Mouse (Mus musculus): ENCODE data around the gene Tlk1.

Tlk1 gene

DNA sequence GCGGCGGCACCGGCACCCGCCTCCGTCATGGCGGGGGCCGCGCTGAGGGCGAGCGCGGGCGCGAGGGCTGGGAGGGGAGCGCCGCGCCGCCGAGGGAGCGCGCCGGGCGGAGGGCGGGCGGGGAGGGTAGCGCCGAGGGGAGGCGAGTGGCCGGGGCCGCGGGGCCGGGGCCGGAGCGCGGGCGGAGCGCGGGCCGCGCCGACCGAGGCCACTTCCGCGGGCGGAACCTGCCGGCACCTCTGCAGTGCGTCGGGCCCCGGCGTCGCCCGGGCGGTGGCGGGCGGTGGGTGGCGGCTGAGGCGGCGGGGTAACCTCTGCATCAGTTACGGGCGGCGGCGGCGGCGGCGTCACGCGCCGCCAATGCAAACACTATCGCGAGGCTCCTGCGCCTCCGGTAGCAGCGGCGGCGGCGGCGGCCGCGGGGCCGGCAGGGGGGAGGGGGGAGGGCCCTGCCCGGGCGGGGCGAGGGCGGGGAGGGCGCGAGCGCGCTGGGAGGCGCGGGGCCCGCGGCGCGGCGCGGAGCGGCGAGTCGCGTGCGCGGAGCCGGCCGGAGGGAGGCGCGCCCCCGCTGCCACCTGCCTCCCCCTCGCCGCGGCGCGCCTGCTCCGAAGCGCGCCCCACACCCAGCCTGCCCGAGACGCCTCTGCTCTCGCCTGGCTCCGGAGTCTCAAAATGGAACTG lies at the start of gene Tlk1:
Tlk1 (minus strand) TSS at position 358 of the 681 bp plus-strand sequence.
- in situ Hi-C loops (cut with MboI; ENCODE audit: low pct_unique_long_range_greater_than_20kb in 1 of 2, low sequenced_read_pairs in 2 of 2, unreplicated experiment in 1 of 2) = no loop called here

GRCm38 (mm10) chr2:70875129-70875528 lies 49.6 kb upstream of the Tlk1 start:
- in situ Hi-C loops (cut with MboI; ENCODE audit: low pct_unique_long_range_greater_than_20kb in 1 of 2, low sequenced_read_pairs in 2 of 2, unreplicated experiment in 1 of 2) = no loop called here

DNA sequence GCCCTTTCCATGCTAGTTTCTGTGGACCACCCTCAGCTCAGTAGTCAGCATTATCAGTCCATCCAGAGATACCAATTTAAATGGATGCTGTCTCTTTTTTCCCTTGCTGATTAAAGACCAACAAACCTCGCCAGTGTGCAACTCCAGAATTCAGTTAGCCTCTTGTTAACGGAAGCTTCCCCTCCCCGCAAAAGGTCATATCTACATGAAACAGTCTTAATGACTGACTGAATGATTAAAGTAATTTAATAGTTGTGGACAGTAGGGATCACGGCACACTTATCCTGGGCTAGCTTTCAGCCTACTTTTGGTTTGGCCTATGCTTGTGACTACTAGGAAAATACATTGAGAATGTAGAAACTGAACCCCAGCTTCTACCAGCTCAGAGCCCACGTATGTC lies 47.6 kb upstream of the Tlk1 start:
- in situ Hi-C loops (cut with MboI; ENCODE audit: low pct_unique_long_range_greater_than_20kb in 1 of 2, low sequenced_read_pairs in 2 of 2, unreplicated experiment in 1 of 2) = no loop called here

DNA sequence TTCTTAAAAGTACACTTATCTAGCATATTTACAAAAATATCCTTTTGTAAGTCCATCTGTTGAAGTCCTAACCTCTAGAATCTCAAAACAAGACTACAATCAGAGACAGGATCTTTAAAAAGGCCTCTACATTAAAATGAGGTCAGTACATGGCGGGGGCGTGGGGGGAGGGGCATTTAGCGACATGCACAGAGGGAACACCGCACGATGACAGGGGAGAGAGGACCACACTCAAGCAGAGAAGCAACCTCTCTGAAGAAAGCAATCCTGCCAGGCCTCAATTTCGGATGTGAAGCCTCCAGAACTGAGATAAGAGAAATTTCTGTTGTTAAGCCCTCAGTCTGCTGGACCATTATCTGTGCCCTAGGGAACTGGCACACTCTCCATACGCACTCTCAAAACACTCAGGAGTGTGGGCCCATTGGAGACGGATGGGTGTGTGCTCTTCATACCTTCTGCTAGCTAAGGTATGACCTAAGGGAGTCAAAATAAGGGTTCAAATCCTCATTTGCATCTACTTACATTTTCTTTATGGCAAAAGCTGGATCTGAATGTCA lies 46.0 kb upstream of the Tlk1 start:
- in situ Hi-C loops (cut with MboI; ENCODE audit: low pct_unique_long_range_greater_than_20kb in 1 of 2, low sequenced_read_pairs in 2 of 2, unreplicated experiment in 1 of 2) = no loop called here

GRCm38 (mm10) chr2:70870819-70871218 lies 45.3 kb upstream of the Tlk1 start:
- in situ Hi-C loops (cut with MboI; ENCODE audit: low pct_unique_long_range_greater_than_20kb in 1 of 2, low sequenced_read_pairs in 2 of 2, unreplicated experiment in 1 of 2) = no loop called here

GRCm38 (mm10) chr2:70869116-70869515 lies 43.6 kb upstream of the Tlk1 start:
- in situ Hi-C loops (cut with MboI; ENCODE audit: low pct_unique_long_range_greater_than_20kb in 1 of 2, low sequenced_read_pairs in 2 of 2, unreplicated experiment in 1 of 2) = no loop called here

DNA sequence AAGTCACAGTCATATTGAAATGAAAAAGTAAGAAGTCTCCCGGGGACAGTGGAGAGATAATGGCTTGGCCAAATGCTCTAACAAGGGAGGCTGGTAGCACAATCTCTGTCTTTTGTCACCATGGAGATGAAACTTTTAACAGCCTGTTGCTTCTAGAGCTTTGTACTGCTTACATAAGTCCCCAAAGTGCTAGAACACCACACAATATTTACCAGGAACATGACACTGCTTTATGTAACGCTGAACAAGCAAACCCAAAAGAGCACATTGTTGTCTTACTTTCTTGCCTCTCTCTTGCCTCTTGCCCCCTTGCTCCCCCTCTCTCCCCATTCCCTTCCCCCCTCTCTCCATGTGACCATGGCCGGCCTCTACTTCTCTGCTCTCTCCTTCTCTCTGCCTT lies 41.7 kb upstream of the Tlk1 start:
- in situ Hi-C loops (cut with MboI; ENCODE audit: low pct_unique_long_range_greater_than_20kb in 1 of 2, low sequenced_read_pairs in 2 of 2, unreplicated experiment in 1 of 2) = no loop called here

- in situ Hi-C loops (cut with MboI; ENCODE audit: low pct_unique_long_range_greater_than_20kb in 1 of 2, low sequenced_read_pairs in 2 of 2, unreplicated experiment in 1 of 2) = no loop called here
Observed at GRCm38 (mm10) chr2:70862881-70863280, 37.4 kb upstream of the Tlk1 start.

DNA sequence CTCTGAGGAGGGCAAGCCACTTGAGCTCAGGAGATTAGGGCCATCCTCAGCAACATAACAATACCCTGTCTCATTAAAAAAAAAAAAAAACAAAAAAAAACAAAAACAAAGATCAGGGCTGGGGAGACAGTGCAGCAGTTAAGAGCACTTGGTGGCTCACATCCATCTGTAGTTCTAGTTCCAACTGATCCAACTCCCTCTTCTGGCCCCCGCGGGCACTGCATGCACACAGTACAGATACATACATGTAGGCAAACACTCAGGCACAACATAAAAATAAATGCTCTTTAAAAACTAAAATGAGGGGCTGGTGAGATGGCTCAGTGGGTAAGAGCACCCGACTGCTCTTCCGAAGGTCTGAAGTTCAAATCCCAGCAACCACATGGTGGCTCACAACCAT lies 34.2 kb upstream of the Tlk1 start:
- in situ Hi-C loops (cut with MboI; ENCODE audit: low pct_unique_long_range_greater_than_20kb in 1 of 2, low sequenced_read_pairs in 2 of 2, unreplicated experiment in 1 of 2) = no loop called here

DNA sequence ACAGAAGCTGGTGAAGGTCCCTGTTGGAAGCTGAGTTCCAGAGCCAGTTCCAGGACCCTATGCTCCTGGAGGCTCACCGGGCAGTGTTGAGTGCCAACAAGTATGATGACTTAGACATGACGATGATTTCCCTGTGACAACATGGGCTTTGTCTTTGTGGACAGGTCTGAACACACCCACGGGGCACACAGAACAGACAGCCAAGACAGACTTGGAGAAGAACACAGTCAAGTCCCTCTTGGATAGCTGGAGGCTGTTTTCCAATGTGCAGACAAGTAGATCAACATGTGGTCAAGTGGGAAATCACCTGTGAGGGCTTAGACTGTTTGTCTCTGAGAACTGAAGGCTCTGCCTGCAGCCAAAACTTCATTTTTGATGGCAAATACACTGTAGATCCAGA lies 31.4 kb upstream of the Tlk1 start:
- in situ Hi-C loops (cut with MboI; ENCODE audit: low pct_unique_long_range_greater_than_20kb in 1 of 2, low sequenced_read_pairs in 2 of 2, unreplicated experiment in 1 of 2) = no loop called here

DNA sequence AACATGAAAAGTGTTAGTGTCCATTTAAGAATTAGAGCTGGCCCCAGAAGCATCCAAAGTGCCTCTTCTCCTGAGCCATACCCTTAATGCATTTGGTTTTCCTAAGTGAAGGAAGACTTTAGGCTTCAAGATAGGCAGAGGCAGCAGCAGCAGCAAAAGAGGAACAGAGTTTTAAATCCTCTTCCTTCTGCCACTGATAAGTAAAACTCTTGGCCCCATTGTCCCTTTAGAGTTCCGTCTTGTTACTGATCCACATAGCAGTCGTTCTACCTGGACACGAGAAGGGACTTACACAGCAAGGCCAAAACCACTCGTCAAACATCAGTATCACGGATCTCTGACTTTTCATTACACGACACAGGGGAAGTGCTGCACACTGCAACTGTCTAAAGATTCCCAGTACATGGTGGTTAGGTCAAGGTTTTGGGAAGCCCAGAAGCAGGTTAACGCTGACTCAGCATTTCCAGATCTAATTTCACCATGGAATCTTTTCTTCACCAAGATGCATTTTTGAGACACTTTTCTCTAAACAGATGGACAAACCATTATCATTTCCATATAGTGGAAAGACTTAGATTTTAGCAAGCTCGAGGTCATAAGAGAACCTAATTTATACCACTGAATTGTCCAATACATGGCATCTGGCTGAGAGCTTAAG lies 28.8 kb upstream of the Tlk1 start:
- in situ Hi-C loops (cut with MboI; ENCODE audit: low pct_unique_long_range_greater_than_20kb in 1 of 2, low sequenced_read_pairs in 2 of 2, unreplicated experiment in 1 of 2) = no loop called here

GRCm38 (mm10) chr2:70853329-70853728 lies 27.8 kb upstream of the Tlk1 start:
- in situ Hi-C loops (cut with MboI; ENCODE audit: low pct_unique_long_range_greater_than_20kb in 1 of 2, low sequenced_read_pairs in 2 of 2, unreplicated experiment in 1 of 2) = no loop called here

DNA sequence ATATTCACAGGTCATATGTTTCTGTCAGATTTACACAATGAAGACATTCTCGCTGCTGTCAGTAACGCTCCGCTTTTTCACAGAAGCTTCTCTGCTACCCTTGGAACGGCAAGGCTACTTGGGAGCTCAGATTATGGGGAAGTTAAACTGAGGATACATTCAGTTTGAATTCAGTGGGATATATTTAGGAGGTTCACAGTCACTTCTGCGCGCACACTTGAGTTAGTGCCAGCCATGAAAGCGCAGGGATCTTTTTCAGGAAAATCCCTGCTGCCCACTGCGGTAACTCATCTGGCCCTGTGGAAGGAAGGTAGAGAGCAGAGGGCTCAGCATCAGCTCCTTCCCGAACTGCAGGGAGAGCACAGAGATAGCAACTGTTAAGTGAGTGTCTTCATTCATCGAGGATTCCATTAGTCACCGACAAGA lies 27.3 kb upstream of the Tlk1 start:
- in situ Hi-C loops (cut with MboI; ENCODE audit: low pct_unique_long_range_greater_than_20kb in 1 of 2, low sequenced_read_pairs in 2 of 2, unreplicated experiment in 1 of 2) = no loop called here

DNA sequence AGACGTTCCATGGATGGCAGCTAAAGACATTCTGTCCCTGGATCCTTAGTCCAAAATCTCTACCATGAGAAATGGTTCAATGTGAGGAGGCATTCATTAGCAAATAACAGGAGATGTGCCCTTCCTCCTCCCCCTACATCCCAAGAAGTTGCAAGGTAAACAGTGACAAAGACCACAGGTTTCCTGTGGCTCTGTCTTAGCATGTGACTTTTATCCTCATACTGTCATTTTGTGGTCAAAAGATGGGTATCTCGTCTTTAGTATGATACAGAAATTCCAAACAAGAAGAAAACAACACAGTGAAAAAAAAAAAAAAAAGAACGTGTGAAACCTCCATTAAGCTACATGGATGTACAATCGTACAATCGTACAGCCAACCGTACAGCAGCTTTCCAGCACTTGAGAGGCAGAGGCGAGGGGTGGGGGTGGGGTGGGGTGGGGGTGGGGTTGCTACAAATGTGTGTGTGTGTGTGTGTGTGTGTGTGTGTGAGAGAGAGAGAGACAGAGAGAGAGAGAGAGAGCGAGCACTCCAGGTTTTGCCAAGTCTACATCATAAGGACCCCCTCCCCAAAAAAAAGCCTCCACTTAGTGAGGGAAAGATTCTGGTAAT lies 26.8 kb upstream of the Tlk1 start:
- in situ Hi-C loops (cut with MboI; ENCODE audit: low pct_unique_long_range_greater_than_20kb in 1 of 2, low sequenced_read_pairs in 2 of 2, unreplicated experiment in 1 of 2) = no loop called here

- in situ Hi-C loops (cut with MboI; ENCODE audit: low pct_unique_long_range_greater_than_20kb in 1 of 2, low sequenced_read_pairs in 2 of 2, unreplicated experiment in 1 of 2) = no loop called here
Observed at GRCm38 (mm10) chr2:70845871-70846270, 20.3 kb upstream of the Tlk1 start.

GRCm38 (mm10) chr2:70844694-70845395 lies 19.3 kb upstream of the Tlk1 start:
- in situ Hi-C loops (cut with MboI; ENCODE audit: low pct_unique_long_range_greater_than_20kb in 1 of 2, low sequenced_read_pairs in 2 of 2, unreplicated experiment in 1 of 2) = no loop called here

DNA sequence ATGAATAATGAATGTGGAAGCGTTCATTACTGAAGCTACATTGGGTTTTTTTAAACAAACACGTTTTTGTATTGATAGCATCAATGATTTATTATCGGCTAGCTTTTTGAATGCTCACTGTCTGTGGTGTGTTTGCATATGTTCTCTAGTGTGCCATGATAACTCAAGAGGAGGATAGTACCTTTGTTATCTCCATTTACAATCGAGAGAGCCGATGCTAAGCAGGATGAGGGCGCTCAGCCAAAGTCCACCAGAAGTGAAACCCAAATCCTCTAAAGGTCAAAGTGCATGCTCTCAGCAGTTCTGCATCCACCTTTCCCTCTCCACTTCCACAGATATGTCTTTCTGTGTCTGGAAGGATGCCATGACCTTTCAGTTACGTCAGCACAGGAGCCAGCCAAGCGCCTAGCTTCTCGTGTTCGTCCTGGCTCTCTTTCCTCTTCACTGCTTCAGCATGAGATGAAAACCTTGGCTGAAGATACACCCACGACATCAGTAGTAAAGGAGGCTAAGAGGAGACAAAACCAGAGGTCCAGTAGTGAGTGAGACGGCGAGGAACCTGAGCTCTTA lies 16.6 kb upstream of the Tlk1 start:
- in situ Hi-C loops (cut with MboI; ENCODE audit: low pct_unique_long_range_greater_than_20kb in 1 of 2, low sequenced_read_pairs in 2 of 2, unreplicated experiment in 1 of 2) = no loop called here

- in situ Hi-C loops (cut with MboI; ENCODE audit: low pct_unique_long_range_greater_than_20kb in 1 of 2, low sequenced_read_pairs in 2 of 2, unreplicated experiment in 1 of 2) = no loop called here
Observed at GRCm38 (mm10) chr2:70838536-70839216, 13.1 kb upstream of the Tlk1 start.
